Mouse (Mus musculus) kidney, embryonic 15.5 days (tissue): ENCODE data around the gene Il6st. TPM values are rescaled to one million over a fixed set of nuclear protein-coding genes. Genes with fewer than 3 reads are reported as not detected.

Experiments used
- ATAC-seq: fragments of 200-750 bp; cut with Nextera tagmentation; replicated peaks from 2 replicates; pipeline ENCODE4 v1.8.0; 2017; ENCODE audit warnings: moderate TSS enrichment; ENCODE audit not compliant: low FRiP score
- H3K27ac ChIP-seq: fragments of 300-500 bp; sonication (generic); 2 replicates; pipeline ENCODE4 v1.5.1; 2015; ENCODE audit warnings: mild to moderate bottlenecking, inconsistent platforms
- H3K27me3 ChIP-seq: fragments of 300-500 bp; sonication (generic); 2 replicates; pipeline ENCODE4 v1.6.1; 2015; ENCODE audit warnings: inconsistent platforms
- H3K36me3 ChIP-seq: fragments of 300-500 bp; sonication (generic); 2 replicates; pipeline ENCODE4 v1.6.1; 2015; ENCODE audit warnings: inconsistent platforms
- H3K4me1 ChIP-seq: fragments of 300-500 bp; sonication (generic); 2 replicates; pipeline ENCODE4 v1.6.1; 2015; ENCODE audit warnings: inconsistent platforms
- H3K4me2 ChIP-seq: fragments of 300-500 bp; sonication (generic); 2 replicates; pipeline ENCODE4 v1.6.1; 2015; ENCODE audit warnings: moderate library complexity, mild to moderate bottlenecking, inconsistent platforms
- H3K4me3 ChIP-seq: fragments of 300-500 bp; sonication (generic); replicated peaks from 2 replicates; pipeline ENCODE4 v1.5.1; 2015; ENCODE audit warnings: mild to moderate bottlenecking, inconsistent platforms
- H3K9ac ChIP-seq: fragments of 300-500 bp; sonication (generic); 2 replicates; pipeline ENCODE4 v1.6.1; 2015; ENCODE audit warnings: mild to moderate bottlenecking, inconsistent platforms
- H3K9me3 ChIP-seq: fragments of 300-500 bp; sonication (generic); replicated peaks from 2 replicates; pipeline ENCODE4 v1.6.1; 2016; ENCODE audit warnings: inconsistent platforms
- WGBS: fragments of 180-500 bp; shearing (Covaris S2); methylation state at CpG from one replicate; pipeline ENCODE4 v1.1.7; 2015; ENCODE audit warnings: mixed read lengths; 5-methylcytosine and 5-hydroxymethylcytosine counted together
- polyA plus RNA-seq: library from polyadenylated mRNA; unstranded; fragments of >200 nt; fragmentation: Nextera tagmentation; extraction: Ambion mirVana; gene quantifications from 2 replicates; pipeline ENCODE4 v1.2.1, GENCODE M21; 2015

Gene Il6st
- polyA plus RNA-seq, 1 experiment from 2014 or later, result 40.4 TPM

GRCm38 (mm10) chr13:112494590-112494989 lies 30.7 kb downstream of the Il6st start:
- Histone ChIP-seq H3K27ac (no peak overlapping the region), H3K36me3 (peaks cover 81% of the 10 kb centered on the region)
- WGBS, result 93% methylated on average over 12 of the region's 12 CpGs

GRCm38 (mm10) chr13:112500027-112500426 lies 36.2 kb downstream of the Il6st start:
- no peak overlapping the region for H3K4me3 ChIP-seq
- no peaks in the 10 kb centered on the region for H3K27me3 ChIP-seq
- peaks cover 91% of the 10 kb centered on the region for H3K36me3 ChIP-seq
- 92% methylated on average over 4 of the region's 4 CpGs for WGBS
- H3K27ac ChIP-seq, result no peak overlapping the region
- H3K4me2 ChIP-seq, result no peak overlapping the region
- H3K9ac ChIP-seq, result no peak overlapping the region
- H3K9me3 ChIP-seq, result no peaks in the 10 kb centered on the region
- no peaks in the 10 kb centered on the region for H3K4me1 ChIP-seq
- no peak for ATAC-seq

More at GRCm38 (mm10) chr13:112494590-112494989, 30.7 kb downstream of the Il6st start:
- H3K9ac ChIP-seq, result no peak overlapping the region
- no peak overlapping the region for H3K4me3 ChIP-seq
- H3K4me1 ChIP-seq, result no peaks in the 10 kb centered on the region
- no peaks in the 10 kb centered on the region for H3K9me3 ChIP-seq
- no peak for ATAC-seq
- no peak overlapping the region for H3K4me2 ChIP-seq
- no peaks in the 10 kb centered on the region for H3K27me3 ChIP-seq

GRCm38 (mm10) chr13:112500466-112500865 lies 36.6 kb downstream of the Il6st start:
- WGBS, result 94% methylated on average over 9 of the region's 9 CpGs

GRCm38 (mm10) chr13:112503846-112504245 lies 40.0 kb downstream of the Il6st start:
- H3K27me3 ChIP-seq, result no peaks in the 10 kb centered on the region
- H3K27ac ChIP-seq, result no peak overlapping the region
- no peak overlapping the region for H3K4me2 ChIP-seq
- H3K9me3 ChIP-seq, result no peaks in the 10 kb centered on the region
- 87% methylated on average over 13 of the region's 13 CpGs for WGBS
- H3K4me3 ChIP-seq, result no peak overlapping the region
- ATAC-seq, result no peak
- H3K9ac ChIP-seq, result no peak overlapping the region
- no peaks in the 10 kb centered on the region for H3K4me1 ChIP-seq
- peaks cover 85% of the 10 kb centered on the region for H3K36me3 ChIP-seq

More at GRCm38 (mm10) chr13:112500466-112500865, 36.6 kb downstream of the Il6st start:
- H3K27ac ChIP-seq, result no peak overlapping the region
- no peaks in the 10 kb centered on the region for H3K9me3 ChIP-seq
- H3K4me2 ChIP-seq, result no peak overlapping the region
- H3K36me3 ChIP-seq, result peaks cover 91% of the 10 kb centered on the region
- H3K4me3 ChIP-seq, result no peak overlapping the region
- no peaks in the 10 kb centered on the region for H3K4me1 ChIP-seq
- no peak overlapping the region for H3K9ac ChIP-seq
- H3K27me3 ChIP-seq, result no peaks in the 10 kb centered on the region
- no peak for ATAC-seq

- no peak for ATAC-seq
- no peaks in the 10 kb centered on the region for H3K9me3 ChIP-seq
- WGBS, result 92% methylated on average over 6 of the region's 6 CpGs
- no peak overlapping the region for H3K4me3 ChIP-seq
- no peak overlapping the region for H3K27ac ChIP-seq
- no peak overlapping the region for H3K4me2 ChIP-seq
- no peaks in the 10 kb centered on the region for H3K4me1 ChIP-seq
- H3K9ac ChIP-seq, result no peak overlapping the region
- H3K27me3 ChIP-seq, result no peaks in the 10 kb centered on the region
- H3K36me3 ChIP-seq, result peaks cover 71% of the 10 kb centered on the region
Observed at GRCm38 (mm10) chr13:112505436-112505835, 41.6 kb downstream of the Il6st start.

GRCm38 (mm10) chr13:112506766-112507165 lies 42.9 kb downstream of the Il6st start:
- H3K4me2 ChIP-seq, result no peak overlapping the region
- no peak overlapping the region for H3K27ac ChIP-seq
- no peak overlapping the region for H3K4me3 ChIP-seq
- no peak overlapping the region for H3K9ac ChIP-seq
- H3K36me3 ChIP-seq, result peaks cover 58% of the 10 kb centered on the region
- no peaks in the 10 kb centered on the region for H3K4me1 ChIP-seq
- no peak for ATAC-seq
- 83% methylated on average over 13 of the region's 13 CpGs for WGBS
- H3K27me3 ChIP-seq, result no peaks in the 10 kb centered on the region
- no peaks in the 10 kb centered on the region for H3K9me3 ChIP-seq

- H3K4me1 ChIP-seq, result no peaks in the 10 kb centered on the region
- no peak overlapping the region for H3K9ac ChIP-seq
- no peaks in the 10 kb centered on the region for H3K27me3 ChIP-seq
- ATAC-seq, result no peak
- H3K4me3 ChIP-seq, result no peak overlapping the region
- H3K36me3 ChIP-seq, result peaks cover 53% of the 10 kb centered on the region
- WGBS, result 71% methylated on average over 13 of the region's 13 CpGs
- H3K4me2 ChIP-seq, result no peak overlapping the region
- no peaks in the 10 kb centered on the region for H3K9me3 ChIP-seq
- no peak overlapping the region for H3K27ac ChIP-seq
Observed at GRCm38 (mm10) chr13:112507691-112508090, 43.8 kb downstream of the Il6st start.

- no peak for ATAC-seq
- Histone ChIP-seq H3K9me3 (no peaks in the 10 kb centered on the region), H3K4me2 (no peak overlapping the region), H3K36me3 (peaks cover 45% of the 10 kb centered on the region), H3K27ac (no peak overlapping the region), H3K4me1 (no peaks in the 10 kb centered on the region), H3K27me3 (no peaks in the 10 kb centered on the region), H3K4me3 (no peak overlapping the region), H3K9ac (no peak overlapping the region)
- 86% methylated on average over 5 of the region's 5 CpGs for WGBS
Observed at GRCm38 (mm10) chr13:112508487-112508886, 44.6 kb downstream of the Il6st start.

GRCm38 (mm10) chr13:112509465-112509864 lies 45.6 kb downstream of the Il6st start:
- 23% methylated on average over 4 of the region's 4 CpGs for WGBS
- H3K4me3 ChIP-seq, result no peak overlapping the region
- no peaks in the 10 kb centered on the region for H3K4me1 ChIP-seq
- peak; percentile 70; the same call in 1 of the 2 replicates for ATAC-seq
- no peaks in the 10 kb centered on the region for H3K27me3 ChIP-seq
- H3K36me3 ChIP-seq, result peaks cover 35% of the 10 kb centered on the region
- no peak overlapping the region for H3K9ac ChIP-seq
- no peaks in the 10 kb centered on the region for H3K9me3 ChIP-seq
- H3K27ac ChIP-seq, result no peak overlapping the region
- H3K4me2 ChIP-seq, result no peak overlapping the region

GRCm38 (mm10) chr13:112510437-112511212 lies 46.8 kb downstream of the Il6st start:
- no peaks in the 10 kb centered on the region for H3K27me3 ChIP-seq
- H3K27ac ChIP-seq, result no peak overlapping the region
- H3K4me3 ChIP-seq, result no peak overlapping the region
- peaks cover 23% of the 10 kb centered on the region for H3K36me3 ChIP-seq
- H3K9me3 ChIP-seq, result no peaks in the 10 kb centered on the region
- H3K4me2 ChIP-seq, result no peak overlapping the region
- no peak for ATAC-seq
- no peaks in the 10 kb centered on the region for H3K4me1 ChIP-seq
- no peak overlapping the region for H3K9ac ChIP-seq
- 91% methylated on average over 19 of the region's 19 CpGs for WGBS

- H3K9ac ChIP-seq, result no peak overlapping the region
- no peak overlapping the region for H3K27ac ChIP-seq
- H3K9me3 ChIP-seq, result no peaks in the 10 kb centered on the region
- ATAC-seq, result no peak
- H3K27me3 ChIP-seq, result no peaks in the 10 kb centered on the region
- 78% methylated on average over 11 of the region's 11 CpGs for WGBS
- H3K4me2 ChIP-seq, result no peak overlapping the region
- no peak overlapping the region for H3K4me3 ChIP-seq
- peaks cover 17% of the 10 kb centered on the region for H3K36me3 ChIP-seq
- no peaks in the 10 kb centered on the region for H3K4me1 ChIP-seq
Observed at GRCm38 (mm10) chr13:112511261-112511660, 47.4 kb downstream of the Il6st start.

GRCm38 (mm10) chr13:112511810-112512209 lies 47.9 kb downstream of the Il6st start:
- Histone ChIP-seq H3K9me3 (no peaks in the 10 kb centered on the region), H3K4me3 (no peak overlapping the region), H3K27ac (no peak overlapping the region), H3K27me3 (no peaks in the 10 kb centered on the region), H3K4me2 (no peak overlapping the region), H3K9ac (no peak overlapping the region), H3K4me1 (no peaks in the 10 kb centered on the region), H3K36me3 (peaks cover 11% of the 10 kb centered on the region)
- no peak for ATAC-seq
- 80% methylated on average over 7 of the region's 7 CpGs for WGBS

GRCm38 (mm10) chr13:112512824-112513223 lies 49.0 kb downstream of the Il6st start:
- Histone ChIP-seq H3K4me1 (no peaks in the 10 kb centered on the region), H3K9ac (no peak overlapping the region), H3K36me3 (peaks cover 2% of the 10 kb centered on the region; the same call in 1 of the 2 replicates), H3K4me3 (no peak overlapping the region), H3K9me3 (no peaks in the 10 kb centered on the region), H3K4me2 (no peak overlapping the region), H3K27me3 (no peaks in the 10 kb centered on the region), H3K27ac (no peak overlapping the region)
- 83% methylated on average over 5 of the region's 5 CpGs for WGBS
- no peak for ATAC-seq
